Mouse (Mus musculus): ENCODE data around the gene Zfp936.
"Not testable (repeated sequence)": the region's sequence is repeated elsewhere in the genome, so short reads cannot be mapped to it uniquely, and the experiment has no call there.

Zfp936 gene

GRCm38 (mm10) chr7:43113929-43114328 lies at the start of gene Zfp936:
Zfp936 (plus strand) TSS chr7:43114229.
- DNase-seq (ENCODE audit: low spot score in 2 of 2): not testable (repeated sequence)

- no peak for DNase-seq (ENCODE audit: low spot score in 2 of 2)
Measured at GRCm38 (mm10) chr7:43077831-43078230, 36.2 kb upstream of the Zfp936 start.

- DNase-seq (ENCODE audit: low spot score in 2 of 2): not testable (repeated sequence)
Measured at GRCm38 (mm10) chr7:43128691-43129090, 14.7 kb downstream of the Zfp936 start.

GRCm38 (mm10) chr7:43164121-43164520 lies 50.1 kb downstream of the Zfp936 start:
- not testable (repeated sequence) for DNase-seq (ENCODE audit: low spot score in 2 of 2)

GRCm38 (mm10) chr7:43167101-43167500 lies 53.1 kb downstream of the Zfp936 start:
- DNase-seq (ENCODE audit: low spot score in 2 of 2): not testable (repeated sequence)

GRCm38 (mm10) chr7:43167811-43168210 lies 53.8 kb downstream of the Zfp936 start:
- DNase-seq (ENCODE audit: low spot score in 2 of 2): not testable (repeated sequence)

GRCm38 (mm10) chr7:43168212-43168611 lies 54.2 kb downstream of the Zfp936 start:
- DNase-seq (ENCODE audit: low spot score in 2 of 2): not testable (repeated sequence)

- no peak for DNase-seq (ENCODE audit: low spot score in 2 of 2)
Measured at GRCm38 (mm10) chr7:43177003-43177702, 63.1 kb downstream of the Zfp936 start.

GRCm38 (mm10) chr7:43213781-43214180 lies 99.8 kb downstream of the Zfp936 start:
- not testable (repeated sequence) for DNase-seq (ENCODE audit: low spot score in 2 of 2)
